Mouse (Mus musculus) right cerebral cortex, adult 2 months (tissue): ENCODE measurements at regions not wholly inside any gene's neighbourhood (a gene's known extent, or its start where the extent isn't known, plus 50 kb on each side); places are given as distances from the start of the nearest gene placed in this dataset.
A peak's percentile ranks its signal among the peaks of the same experiment; 100 is the strongest.

ENCODE experiments used
- DNase-seq, 2 experiments: peaks; one replicate each; pipeline ENCODE4 v3.0.0; 2021 to 2022; ENCODE audit warnings: low spot score in 2 of 2

DNA sequence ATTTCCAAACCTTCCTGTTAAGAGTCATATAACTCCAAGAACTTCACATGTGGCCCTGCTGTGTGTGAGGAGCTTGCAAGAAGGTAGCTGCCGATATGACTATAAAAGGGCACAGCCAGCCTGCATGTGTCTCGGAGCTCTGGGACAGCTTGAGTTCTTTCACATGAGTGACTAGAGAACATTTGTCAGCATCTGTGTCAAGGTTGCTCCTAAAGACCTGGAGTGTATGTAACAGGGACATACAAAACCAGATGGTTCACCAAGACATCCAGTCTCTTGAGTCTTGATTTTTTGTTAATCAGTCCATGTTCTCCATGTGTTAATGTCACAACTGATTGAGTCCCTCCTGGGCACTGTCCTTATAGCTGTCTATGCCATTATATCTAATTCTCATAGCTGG lies 126.2 kb upstream of the Pcsk2 start:
- no peak for DNase-seq

DNA sequence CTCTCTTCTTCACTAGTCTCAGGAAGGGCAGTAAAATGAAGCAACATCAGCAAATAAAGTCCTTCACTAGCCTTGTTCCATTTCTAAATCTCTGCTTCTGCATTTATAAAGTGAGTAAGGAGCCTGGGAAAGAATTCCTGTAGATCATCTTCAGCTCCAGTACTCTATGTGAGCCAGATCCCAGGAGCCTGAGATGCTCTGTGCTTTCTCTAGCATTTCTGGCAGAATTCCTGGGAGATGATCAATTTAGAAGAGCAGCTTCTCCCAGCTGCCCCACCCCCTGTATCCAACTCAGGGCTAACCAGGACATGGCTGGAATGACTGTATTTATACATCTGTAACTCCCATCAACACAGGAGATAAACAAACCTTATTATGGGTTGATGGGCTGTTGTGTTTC lies 95.3 kb upstream of the Pcsk2 start:
- peak in 1 of 2 experiments; percentile 25 for DNase-seq

DNA sequence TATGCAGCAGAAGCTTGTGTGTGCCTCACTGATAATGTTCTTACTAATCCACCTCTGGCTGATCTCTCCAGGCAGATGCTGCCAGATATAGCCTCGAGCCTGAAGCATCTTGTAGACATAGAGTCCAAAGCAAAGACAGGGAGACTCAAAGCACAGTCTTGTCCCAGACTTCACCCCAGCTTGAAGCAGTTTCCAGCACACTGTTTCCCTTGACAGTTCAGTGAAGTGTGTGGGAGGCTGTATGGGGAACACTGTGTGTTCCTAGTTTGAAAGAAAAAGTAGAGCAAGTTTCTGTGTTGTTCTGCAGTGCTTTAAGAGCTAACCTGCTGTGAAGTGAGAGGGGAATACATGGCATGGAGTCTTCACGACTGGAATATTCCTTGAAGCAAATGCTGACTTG lies 94.7 kb upstream of the Pcsk2 start:
- DNase-seq = peak; percentile 41 to 56

- DNase-seq = no peak
These were observed 94.3 kb upstream of the Pcsk2 start for GRCm38 (mm10) chr2:143451661-143452060.

- no peak for DNase-seq
These were observed 78.0 kb upstream of the Pcsk2 start for GRCm38 (mm10) chr2:143467936-143468335.

- peak; percentile 34 to 38 for DNase-seq
These were observed 74.6 kb upstream of the Pcsk2 start for GRCm38 (mm10) chr2:143471394-143471793.

GRCm38 (mm10) chr2:143490830-143491229 lies 55.1 kb upstream of the Pcsk2 start:
- DNase-seq = no peak
